Mouse (Mus musculus) spleen, postnatal 4 days (tissue): ENCODE data around the gene Abcc12.

Experiments
- DNase-seq, 2 experiments: peaks; one replicate each; pipeline ENCODE4 v3.0.0; 2022; ENCODE audit warnings: low spot score in 2 of 2

Gene Abcc12

GRCm38 (mm10) chr8:86578693-86579092 is 1.8 kb downstream of the Abcc12 start:
- no peak for DNase-seq

GRCm38 (mm10) chr8:86578076-86578475 is 2.4 kb downstream of the Abcc12 start:
- no peak for DNase-seq

- no peak for DNase-seq
Measured at GRCm38 (mm10) chr8:86577547-86577946, 2.9 kb downstream of the Abcc12 start.

- no peak for DNase-seq
Measured at GRCm38 (mm10) chr8:86563674-86564073, 16.8 kb downstream of the Abcc12 start.

GRCm38 (mm10) chr8:86561737-86562136 is 18.7 kb downstream of the Abcc12 start:
- DNase-seq, result no peak

- DNase-seq, result no peak
Measured at GRCm38 (mm10) chr8:86560688-86561065, 19.8 kb downstream of the Abcc12 start.

GRCm38 (mm10) chr8:86559947-86560687 is 20.4 kb downstream of the Abcc12 start:
- no peak for DNase-seq

GRCm38 (mm10) chr8:86557186-86558045 is 23.1 kb downstream of the Abcc12 start:
- DNase-seq, result no peak

GRCm38 (mm10) chr8:86555564-86555963 is 24.9 kb downstream of the Abcc12 start:
- DNase-seq, result no peak

GRCm38 (mm10) chr8:86554220-86554891 is 26.1 kb downstream of the Abcc12 start:
- DNase-seq, result no peak

- DNase-seq, result no peak
Measured at GRCm38 (mm10) chr8:86550516-86550915, 30.0 kb downstream of the Abcc12 start.

- no peak for DNase-seq
Measured at GRCm38 (mm10) chr8:86546001-86546400, 34.5 kb downstream of the Abcc12 start.

GRCm38 (mm10) chr8:86540906-86541305 is 39.6 kb downstream of the Abcc12 start:
- no peak for DNase-seq

GRCm38 (mm10) chr8:86540376-86540775 is 40.1 kb downstream of the Abcc12 start:
- DNase-seq, result no peak

- no peak for DNase-seq
Measured at GRCm38 (mm10) chr8:86536663-86536987, 43.9 kb downstream of the Abcc12 start.

- peak in 1 of 2 experiments; percentile 20 for DNase-seq
Measured at GRCm38 (mm10) chr8:86535791-86536662, 44.5 kb downstream of the Abcc12 start.

- DNase-seq, result no peak
Measured at GRCm38 (mm10) chr8:86535068-86535560, 45.4 kb downstream of the Abcc12 start.

GRCm38 (mm10) chr8:86529714-86530113 is 50.8 kb downstream of the Abcc12 start:
- DNase-seq, result no peak

- no peak for DNase-seq
Measured at GRCm38 (mm10) chr8:86527336-86528029, 53.0 kb downstream of the Abcc12 start.

- no peak for DNase-seq
Measured at GRCm38 (mm10) chr8:86526808-86527207, 53.7 kb downstream of the Abcc12 start.

- DNase-seq, result no peak
Measured at GRCm38 (mm10) chr8:86514203-86514602, 66.3 kb downstream of the Abcc12 start.
